Mouse (Mus musculus) heart, adult 2 months (tissue): ENCODE results near the gene Dock2. TPM values are rescaled to one million over a fixed set of nuclear protein-coding genes. Genes with fewer than 3 reads are reported as not detected.

Experiments
- DNase-seq, 2 experiments: peaks; one replicate each; pipeline ENCODE4 v3.0.0; 2021
- H3K27ac ChIP-seq: fragments of 200-600 bp; 2 replicates; pipeline ENCODE4 v1.8.1; 2022
- H3K27me3 ChIP-seq: fragments of 200-500 bp; 2 replicates; pipeline ENCODE4 v1.6.1; 2012; ENCODE audit warnings: mild to moderate bottlenecking, low read length, inconsistent platforms, mixed read lengths; ENCODE audit not compliant: control insufficient read depth, insufficient read depth
- H3K36me3 ChIP-seq: fragments of 200-500 bp; 2 replicates; pipeline ENCODE4 v1.6.1; 2012; ENCODE audit warnings: low read length, inconsistent platforms; ENCODE audit not compliant: control insufficient read depth, insufficient read depth
- H3K4me1 ChIP-seq: fragments of 200-500 bp; 2 replicates; pipeline ENCODE4 v1.6.1; 2011; ENCODE audit warnings: low read length; ENCODE audit not compliant: control insufficient read depth, insufficient read depth
- H3K4me3 ChIP-seq: fragments of 200-600 bp; 2 replicates; pipeline ENCODE4 v1.8.1; 2022
- H3K79me2 ChIP-seq: fragments of 200-500 bp; replicated peaks from 2 replicates; pipeline ENCODE4 v1.6.1; 2012; ENCODE audit warnings: mild to moderate bottlenecking, inconsistent platforms, low read length, moderate library complexity, mixed read lengths; ENCODE audit not compliant: control insufficient read depth, insufficient read depth
- H3K9ac ChIP-seq: fragments of 200-500 bp; 2 replicates; pipeline ENCODE4 v1.6.1; 2012; ENCODE audit warnings: low read depth, mild to moderate bottlenecking, control low read depth, inconsistent platforms, low read length, mixed read lengths
- CTCF ChIP-seq: fragments of 200-600 bp; IDR thresholded peaks from 2 replicates; pipeline ENCODE4 v1.8.1; 2022; ENCODE audit warnings: antibody characterized with exemption, mild to moderate bottlenecking, moderate library complexity
- EP300 ChIP-seq: fragments of 200-500 bp; IDR thresholded peaks from 2 replicates; pipeline ENCODE4 v1.6.1; 2011; ENCODE audit warnings: low read depth, low read length, control low read depth; ENCODE audit not compliant: insufficient read depth
- POLR2A ChIP-seq: fragments of 200-500 bp; IDR thresholded peaks from 2 replicates; pipeline ENCODE4 v1.6.1; 2011; ENCODE audit warnings: mild to moderate bottlenecking, low read depth, low read length, control low read depth; ENCODE audit not compliant: insufficient read depth
- WGBS: fragments of 180-500 bp; shearing (Covaris S2); methylation state at CpG from one replicate; pipeline ENCODE4 v1.1.7; 2018; 5-methylcytosine and 5-hydroxymethylcytosine counted together
- intact Hi-C: fragments of 180-260 bp; cut with DNase I; formaldehyde crosslinking; loops from one replicate; pipeline ENCODE4 v1.15.1; 2025
- polyA plus RNA-seq: library from polyadenylated mRNA; depleted of rRNA; stranded (reverse); fragments of >200 nt; gene quantifications from 2 replicates; pipeline ENCODE4 v1.2.3, GENCODE M21; 2012
- total RNA-seq, 2 experiments: library from RNA; stranded (reverse); gene quantifications; 2 replicates each; pipeline ENCODE4 v1.2.3; 2021

Dock2 gene
- total and polyA plus RNA-seq, 3 experiments: 1.7 to 3.4 (median 2.3) TPM

- WGBS: 70% methylated on average over 4 of the region's 4 CpGs
- TF ChIP-seq POLR2A: no peak
- TF ChIP-seq CTCF: no peak
- no peak for TF ChIP-seq EP300
- intact Hi-C loops: no loop called here
- Histone ChIP-seq H3K36me3 (no peaks in the 10 kb centered on the region), H3K4me1 (no peaks in the 10 kb centered on the region), H3K27ac (no peak overlapping the region), H3K9ac (no peak overlapping the region), H3K27me3 (no peaks in the 10 kb centered on the region), H3K79me2 (no peaks in the 10 kb centered on the region), H3K4me3 (no peak overlapping the region)
- DNase-seq: no peak
Measured at GRCm38 (mm10) chr11:34524586-34524985, 259.1 kb downstream of the Dock2 start.

- no peak overlapping the region for H3K27ac ChIP-seq
- WGBS: 63% methylated on average over 5 of the region's 5 CpGs
- DNase-seq: no peak
- H3K4me3 ChIP-seq: no peak overlapping the region
- no peaks in the 10 kb centered on the region for H3K36me3 ChIP-seq
- H3K79me2 ChIP-seq: no peaks in the 10 kb centered on the region
- H3K9ac ChIP-seq: no peak overlapping the region
- TF ChIP-seq EP300 (no peak), CTCF (no peak), POLR2A (no peak)
- no peaks in the 10 kb centered on the region for H3K4me1 ChIP-seq
- no peaks in the 10 kb centered on the region for H3K27me3 ChIP-seq
- intact Hi-C loops: no loop called here
Measured at GRCm38 (mm10) chr11:34518566-34518965, 265.1 kb downstream of the Dock2 start.

GRCm38 (mm10) chr11:34516971-34517370 lies 266.7 kb downstream of the Dock2 start:
- H3K4me1 ChIP-seq: no peaks in the 10 kb centered on the region
- no peaks in the 10 kb centered on the region for H3K79me2 ChIP-seq
- intact Hi-C loops: no loop called here
- no peak overlapping the region for H3K9ac ChIP-seq
- no peak overlapping the region for H3K4me3 ChIP-seq
- no peak overlapping the region for H3K27ac ChIP-seq
- no peak for DNase-seq
- TF ChIP-seq POLR2A: no peak
- no peak for TF ChIP-seq CTCF
- TF ChIP-seq EP300: no peak
- WGBS: 40% methylated on average over 2 of the region's 2 CpGs
- no peaks in the 10 kb centered on the region for H3K36me3 ChIP-seq
- no peaks in the 10 kb centered on the region for H3K27me3 ChIP-seq

- 11% methylated on average over 4 of the region's 4 CpGs for WGBS
Measured at GRCm38 (mm10) chr11:34515301-34515700, 268.4 kb downstream of the Dock2 start.

GRCm38 (mm10) chr11:34506390-34506789 lies 277.3 kb downstream of the Dock2 start:
- Histone ChIP-seq H3K4me1 (no peaks in the 10 kb centered on the region), H3K9ac (no peak overlapping the region), H3K36me3 (no peaks in the 10 kb centered on the region), H3K27ac (no peak overlapping the region), H3K4me3 (no peak overlapping the region), H3K27me3 (no peaks in the 10 kb centered on the region), H3K79me2 (no peaks in the 10 kb centered on the region)
- no peak for DNase-seq
- TF ChIP-seq EP300 (no peak), CTCF (no peak), POLR2A (no peak)
- intact Hi-C loops: no loop called here
- 88% methylated on average over 1 of the region's 1 CpGs for WGBS

More at GRCm38 (mm10) chr11:34515301-34515700, 268.4 kb downstream of the Dock2 start:
- H3K36me3 ChIP-seq: no peaks in the 10 kb centered on the region
- H3K4me1 ChIP-seq: no peaks in the 10 kb centered on the region
- H3K79me2 ChIP-seq: no peaks in the 10 kb centered on the region
- no peaks in the 10 kb centered on the region for H3K27me3 ChIP-seq
- DNase-seq: no peak
- TF ChIP-seq CTCF: no peak
- no peak for TF ChIP-seq POLR2A
- H3K27ac ChIP-seq: no peak overlapping the region
- H3K9ac ChIP-seq: no peak overlapping the region
- no peak overlapping the region for H3K4me3 ChIP-seq
- intact Hi-C loops: no loop called here

GRCm38 (mm10) chr11:34499663-34500062 lies 284.0 kb downstream of the Dock2 start:
- WGBS: 71% methylated on average over 1 of the region's 1 CpGs
- Histone ChIP-seq H3K27me3 (no peaks in the 10 kb centered on the region), H3K36me3 (no peaks in the 10 kb centered on the region), H3K27ac (no peak overlapping the region), H3K9ac (no peak overlapping the region), H3K79me2 (no peaks in the 10 kb centered on the region), H3K4me1 (no peaks in the 10 kb centered on the region), H3K4me3 (no peak overlapping the region)
- DNase-seq: no peak
- intact Hi-C loops: no loop called here
- TF ChIP-seq POLR2A (no peak), CTCF (no peak), EP300 (no peak)
